Mouse (Mus musculus) frontal cortex, postnatal 36 days (tissue): ENCODE data around the gene Magohb.

Experiments used
- DNase-seq, 2 experiments: peaks; one replicate each; pipeline ENCODE4 v3.0.0; 2022; ENCODE audit warnings: low spot score in 2 of 2

Gene Magohb

DNA sequence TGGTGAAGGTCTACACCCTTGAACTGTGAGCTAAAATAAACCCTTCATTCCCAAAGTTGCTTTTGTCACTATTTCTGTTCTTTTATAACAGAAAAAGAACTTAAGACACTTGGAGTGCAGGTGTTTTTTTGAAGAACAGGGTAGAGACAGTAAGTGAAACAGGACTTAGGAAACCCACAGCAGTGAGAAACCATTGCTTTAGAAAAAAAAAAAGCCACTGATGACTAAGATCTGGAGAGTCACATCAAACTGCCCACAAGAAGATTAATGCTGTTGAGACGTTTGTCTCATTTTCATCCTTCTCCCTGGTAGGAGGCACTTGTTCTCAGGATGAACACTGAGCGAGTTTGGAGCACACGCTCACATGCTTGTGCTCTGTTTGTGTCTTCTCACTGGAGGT is 31.0 kb downstream of the Magohb start:
- no peak for DNase-seq

DNA sequence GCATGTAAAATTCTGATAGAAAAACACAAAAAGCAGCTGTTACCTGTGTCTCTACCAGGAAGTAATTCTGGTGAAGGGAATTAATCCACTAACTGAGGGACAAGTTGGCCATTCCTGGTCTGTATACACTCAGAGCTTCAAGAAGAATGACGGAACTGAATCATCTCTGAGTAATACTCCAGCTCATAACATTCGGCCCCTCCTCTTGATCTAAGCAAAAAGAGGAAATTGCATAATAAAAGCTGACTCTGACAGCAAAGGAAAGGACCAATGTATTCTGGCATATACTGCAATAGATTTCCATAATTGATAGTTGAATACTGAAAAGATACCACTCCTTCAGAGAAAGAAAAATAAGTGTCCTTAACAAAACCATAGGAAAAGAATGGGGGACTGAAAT is 45.8 kb downstream of the Magohb start, which contains the start of gene Klra2:
Gene Klra2, minus strand, starts transcription at position 157 of the 400 bp plus-strand sequence.
- DNase-seq, result no peak

DNA sequence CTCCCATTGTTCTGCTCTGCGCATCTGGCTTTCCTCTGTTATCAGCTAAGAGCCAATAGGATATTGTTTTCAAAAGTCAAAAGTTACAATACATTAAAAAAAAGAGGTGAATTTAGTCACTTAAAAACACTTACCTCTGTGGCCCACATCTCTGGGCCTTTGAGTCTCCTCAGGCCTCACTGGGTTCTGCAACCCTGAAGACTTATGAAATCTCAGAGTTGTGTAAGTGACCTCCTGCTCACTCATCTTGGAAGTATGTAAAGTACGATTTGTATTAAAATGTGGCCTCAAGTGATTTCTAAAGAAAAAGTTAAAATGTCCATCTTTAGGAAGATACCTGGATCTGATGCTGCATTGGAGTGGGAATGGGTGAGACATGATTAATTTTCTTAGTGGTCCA is 48.0 kb downstream of the Magohb start:
- DNase-seq, result no peak
